Mouse (Mus musculus): ENCODE measurements around the gene Utrn. TPM values are rescaled to one million over a fixed set of nuclear protein-coding genes. Genes with fewer than 3 reads are reported as not detected.
"Not testable (repeated sequence)": the region's sequence is repeated elsewhere in the genome, so short reads cannot be mapped to it uniquely, and the experiment has no call there.

Utrn gene
- polyA plus RNA-seq, 1 experiment from 2014 or later = 78.8 TPM

DNA sequence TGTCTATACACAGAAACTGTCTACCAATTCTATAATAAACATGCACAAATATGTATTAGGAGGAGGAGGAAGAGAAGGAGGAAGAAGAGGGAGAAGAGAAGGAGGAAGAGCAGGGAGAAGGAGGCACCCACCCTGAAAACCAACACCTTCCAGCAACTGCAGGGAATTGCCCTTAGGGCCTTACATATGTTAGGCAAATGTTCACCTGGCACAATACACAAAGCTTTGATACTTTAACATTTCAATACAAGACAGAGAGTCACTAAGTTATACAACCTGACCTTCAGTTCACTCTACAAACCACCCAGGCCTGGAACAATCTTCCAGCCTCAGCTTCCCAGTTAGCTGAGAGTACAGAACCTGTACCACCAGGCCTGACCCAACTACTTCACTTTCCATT lies 260.5 kb downstream of the Utrn start:
- Histone ChIP-seq H3K4me1 (no peaks in the 10 kb centered on the region), H3K4me3 (no peak overlapping the region), H3K9ac (no peak overlapping the region), H3K4me2 (no peak overlapping the region), H3K27ac (no peak overlapping the region), H3K36me3 (no peaks in the 10 kb centered on the region), H3K9me3 (no peaks in the 10 kb centered on the region), H3K27me3 (no peaks in the 10 kb centered on the region)
- ATAC-seq (ENCODE audit: borderline replicate concordance, extremely low read depth, low FRiP score, low TSS enrichment) = no peak

DNA sequence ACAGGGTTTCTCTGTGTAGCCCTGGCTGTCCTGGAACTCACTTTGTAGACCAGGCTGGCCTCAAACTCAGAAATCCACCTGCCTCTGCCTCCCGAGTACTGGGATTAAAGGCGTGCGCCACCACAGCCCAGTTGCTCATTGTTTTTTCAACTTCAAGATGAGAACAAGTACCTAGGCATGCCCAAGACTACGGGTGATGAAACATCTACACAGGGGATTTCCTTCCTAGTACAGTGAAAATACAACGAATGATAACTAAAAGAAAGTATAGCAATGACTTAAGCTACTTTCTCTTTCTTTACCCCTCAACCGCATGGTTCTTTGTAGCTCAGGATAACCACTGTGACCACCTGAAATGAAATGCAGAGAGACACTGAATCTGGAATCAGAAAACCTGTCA lies 262.0 kb downstream of the Utrn start:
- H3K9ac ChIP-seq; H3K4me1 ChIP-seq; H3K27me3 ChIP-seq; H3K27ac ChIP-seq; H3K36me3 ChIP-seq; H3K4me3 ChIP-seq; H3K4me2 ChIP-seq; ATAC-seq (ENCODE audit: borderline replicate concordance, extremely low read depth, low FRiP score, low TSS enrichment); H3K9me3 ChIP-seq: not testable (repeated sequence)
- WGBS = 91% methylated on average over 6 of the region's 6 CpGs

DNA sequence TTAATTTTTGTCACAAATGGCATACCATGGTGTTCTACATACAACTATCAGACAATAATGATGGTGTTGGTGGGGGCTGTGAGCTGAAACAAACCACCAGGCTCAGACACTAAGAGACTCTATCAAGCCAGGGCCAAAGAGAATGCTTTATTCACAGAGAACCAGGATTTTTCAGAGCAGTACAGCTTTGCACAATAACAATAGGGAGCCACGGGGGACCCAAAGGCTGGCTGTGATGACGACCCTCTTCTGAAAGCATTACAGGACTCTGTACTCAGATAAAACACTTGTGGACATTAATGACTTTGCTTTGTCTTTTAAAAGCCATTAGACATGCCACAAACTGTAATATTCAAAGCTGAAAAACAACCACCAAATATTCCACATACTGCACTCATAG lies 273.8 kb downstream of the Utrn start:
- no peak overlapping the region for H3K4me2 ChIP-seq
- no peaks in the 10 kb centered on the region for H3K27me3 ChIP-seq
- no peak overlapping the region for H3K4me3 ChIP-seq
- no peaks in the 10 kb centered on the region for H3K9me3 ChIP-seq
- H3K4me1 ChIP-seq = no peaks in the 10 kb centered on the region
- H3K9ac ChIP-seq = no peak overlapping the region
- H3K36me3 ChIP-seq = no peaks in the 10 kb centered on the region
- no peak for ATAC-seq (ENCODE audit: borderline replicate concordance, extremely low read depth, low FRiP score, low TSS enrichment)
- WGBS = 72% methylated on average over 2 of the region's 2 CpGs
- no peak overlapping the region for H3K27ac ChIP-seq

DNA sequence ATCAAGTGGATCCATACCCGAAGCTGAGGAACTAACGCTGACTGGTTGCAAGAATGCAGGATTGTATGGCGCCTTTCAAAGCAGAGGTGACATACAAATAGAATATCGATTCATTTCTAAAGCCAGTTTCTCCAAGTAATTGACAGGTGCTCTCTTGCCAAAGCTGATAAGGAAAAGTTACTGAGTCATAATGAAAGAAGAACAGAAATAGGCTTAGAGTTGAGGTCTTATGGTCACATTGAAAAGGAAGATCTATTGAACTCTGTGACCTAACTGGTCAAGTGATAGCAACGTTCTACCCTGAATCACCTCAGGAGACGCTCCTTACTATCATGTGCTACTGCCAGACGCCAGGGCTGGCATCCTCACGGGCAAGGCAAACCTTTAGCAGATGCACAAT lies 274.2 kb downstream of the Utrn start:
- Histone ChIP-seq H3K4me1 (no peaks in the 10 kb centered on the region), H3K4me3 (no peak overlapping the region), H3K36me3 (no peaks in the 10 kb centered on the region), H3K9ac (no peak overlapping the region), H3K9me3 (no peaks in the 10 kb centered on the region), H3K27me3 (no peaks in the 10 kb centered on the region), H3K27ac (no peak overlapping the region), H3K4me2 (no peak overlapping the region)
- no peak for ATAC-seq (ENCODE audit: borderline replicate concordance, extremely low read depth, low FRiP score, low TSS enrichment)
- 87% methylated on average over 8 of the region's 8 CpGs for WGBS

DNA sequence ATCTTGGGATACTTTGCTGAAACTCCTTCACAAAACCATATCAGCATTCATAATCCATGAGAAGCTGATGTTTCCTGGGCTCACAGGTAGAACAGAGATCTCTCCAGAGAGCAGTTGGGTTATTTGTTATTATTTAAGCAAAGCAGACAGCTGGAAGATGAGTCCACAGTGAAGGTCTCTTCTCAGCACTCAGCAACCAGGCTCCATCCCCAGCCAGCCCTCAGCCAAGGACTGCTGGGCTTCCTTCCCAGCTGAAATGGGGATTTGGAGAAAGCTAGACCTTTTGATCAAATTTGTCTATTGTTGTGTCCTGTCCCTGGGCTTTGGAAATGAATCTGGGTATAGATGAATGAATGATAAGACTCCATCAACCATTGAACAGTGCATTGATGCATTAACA lies 276.1 kb downstream of the Utrn start:
- H3K4me1 ChIP-seq = no peaks in the 10 kb centered on the region
- H3K4me3 ChIP-seq = no peak overlapping the region
- no peaks in the 10 kb centered on the region for H3K9me3 ChIP-seq
- H3K27me3 ChIP-seq = no peaks in the 10 kb centered on the region
- no peak overlapping the region for H3K4me2 ChIP-seq
- no peak overlapping the region for H3K27ac ChIP-seq
- no peak overlapping the region for H3K9ac ChIP-seq
- H3K36me3 ChIP-seq = no peaks in the 10 kb centered on the region
- no peak for ATAC-seq (ENCODE audit: borderline replicate concordance, extremely low read depth, low FRiP score, low TSS enrichment)

DNA sequence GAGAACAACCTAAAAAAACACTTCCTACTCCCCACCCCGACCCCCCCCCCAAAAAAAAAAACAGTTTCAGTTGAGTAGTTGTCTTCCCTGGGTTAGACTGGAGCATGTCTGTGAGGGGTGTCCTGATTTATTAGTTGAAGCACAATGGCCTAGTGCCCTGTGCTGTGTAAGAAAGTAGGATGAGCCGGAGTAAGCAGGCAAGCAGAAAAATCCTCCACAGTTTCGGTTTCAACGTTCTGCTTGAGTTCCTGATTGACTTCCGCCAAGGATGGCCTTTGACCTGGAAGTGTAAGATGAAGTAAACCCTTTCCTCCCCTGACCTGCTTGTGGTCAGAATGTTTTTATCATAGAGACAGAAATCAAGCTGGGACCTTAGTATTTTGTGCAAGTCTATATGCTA lies 277.2 kb downstream of the Utrn start:
- ATAC-seq (ENCODE audit: borderline replicate concordance, extremely low read depth, low FRiP score, low TSS enrichment) = no peak
- Histone ChIP-seq H3K9me3 (no peaks in the 10 kb centered on the region), H3K36me3 (no peaks in the 10 kb centered on the region), H3K4me2 (no peak overlapping the region), H3K27me3 (no peaks in the 10 kb centered on the region), H3K4me1 (no peaks in the 10 kb centered on the region), H3K4me3 (no peak overlapping the region), H3K9ac (no peak overlapping the region), H3K27ac (no peak overlapping the region)
- 38% methylated on average over 5 of the region's 5 CpGs for WGBS

DNA sequence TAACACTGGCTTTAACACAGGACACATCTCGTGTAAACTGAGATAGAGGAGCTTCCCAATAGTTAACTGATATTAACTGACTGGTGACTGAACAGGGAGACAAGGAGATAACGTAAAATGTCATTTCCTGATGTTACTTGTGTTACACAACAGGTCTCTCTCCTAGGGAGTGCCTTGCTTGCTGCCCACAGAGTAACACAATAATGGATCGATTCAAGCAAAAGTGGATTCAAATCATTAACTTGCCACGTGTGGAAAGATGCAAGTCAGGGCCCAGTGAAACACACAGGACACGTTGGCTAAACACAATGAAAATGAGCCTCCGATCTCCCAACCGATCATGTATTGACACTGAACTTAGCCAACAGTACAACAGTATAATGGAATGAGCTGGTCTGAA lies 281.1 kb downstream of the Utrn start:
- 86% methylated on average over 7 of the region's 7 CpGs for WGBS

DNA sequence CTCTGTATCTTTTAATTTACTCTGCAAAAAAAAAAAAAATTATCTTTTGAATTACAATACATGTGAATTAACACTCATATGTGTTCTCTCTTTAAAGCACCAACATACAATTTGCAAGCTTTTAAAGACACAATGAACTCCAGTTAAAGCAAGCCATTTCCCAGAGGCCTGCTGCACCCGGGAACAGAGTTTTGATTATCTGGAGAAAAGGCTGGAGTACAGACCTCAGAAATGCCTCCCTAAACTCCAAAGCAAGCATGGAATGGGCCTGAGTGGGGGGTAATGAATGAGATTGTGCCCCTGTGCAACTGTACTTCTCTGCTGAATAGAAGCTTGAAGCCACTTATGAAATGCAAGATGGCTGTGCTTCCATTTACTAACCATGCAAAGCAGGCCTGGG lies 281.8 kb downstream of the Utrn start:
- Histone ChIP-seq H3K4me2 (no peak overlapping the region), H3K4me3 (no peak overlapping the region), H3K9me3 (no peaks in the 10 kb centered on the region), H3K4me1 (no peaks in the 10 kb centered on the region), H3K9ac (no peak overlapping the region), H3K27ac (no peak overlapping the region), H3K36me3 (no peaks in the 10 kb centered on the region), H3K27me3 (no peaks in the 10 kb centered on the region)
- no peak for ATAC-seq (ENCODE audit: borderline replicate concordance, extremely low read depth, low FRiP score, low TSS enrichment)
- WGBS = 79% methylated on average over 1 of the region's 1 CpGs

More for the DNA sequence above, 281.1 kb downstream of the Utrn start:
- Histone ChIP-seq H3K36me3 (no peaks in the 10 kb centered on the region), H3K27me3 (no peaks in the 10 kb centered on the region), H3K9ac (no peak overlapping the region), H3K4me1 (no peaks in the 10 kb centered on the region), H3K27ac (no peak overlapping the region), H3K4me3 (no peak overlapping the region), H3K4me2 (no peak overlapping the region), H3K9me3 (no peaks in the 10 kb centered on the region)
- no peak for ATAC-seq (ENCODE audit: borderline replicate concordance, extremely low read depth, low FRiP score, low TSS enrichment)

DNA sequence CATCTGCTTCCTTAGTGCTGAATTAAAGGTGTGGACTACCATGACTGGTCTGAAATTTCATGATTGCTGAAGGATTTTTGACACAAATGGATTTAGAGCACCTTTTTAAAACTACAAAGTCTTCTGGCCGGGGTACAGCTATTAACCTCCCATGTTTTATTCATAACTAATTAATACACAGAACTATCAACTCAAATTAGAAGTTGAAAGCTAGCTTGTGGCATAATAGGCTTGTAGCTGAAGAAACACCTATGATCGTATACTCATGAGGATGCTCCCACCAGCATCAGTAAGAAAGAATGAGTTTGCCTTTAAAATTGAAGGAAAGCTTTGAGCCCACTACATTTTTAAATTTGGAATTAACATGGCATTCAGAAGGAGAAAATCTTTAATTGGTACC lies 282.3 kb downstream of the Utrn start:
- Histone ChIP-seq H3K4me2 (no peak overlapping the region), H3K27ac (no peak overlapping the region), H3K36me3 (no peaks in the 10 kb centered on the region), H3K4me3 (no peak overlapping the region), H3K9me3 (no peaks in the 10 kb centered on the region), H3K4me1 (no peaks in the 10 kb centered on the region), H3K9ac (no peak overlapping the region), H3K27me3 (no peaks in the 10 kb centered on the region)
- 88% methylated on average over 2 of the region's 2 CpGs for WGBS
- no peak for ATAC-seq (ENCODE audit: borderline replicate concordance, extremely low read depth, low FRiP score, low TSS enrichment)

DNA sequence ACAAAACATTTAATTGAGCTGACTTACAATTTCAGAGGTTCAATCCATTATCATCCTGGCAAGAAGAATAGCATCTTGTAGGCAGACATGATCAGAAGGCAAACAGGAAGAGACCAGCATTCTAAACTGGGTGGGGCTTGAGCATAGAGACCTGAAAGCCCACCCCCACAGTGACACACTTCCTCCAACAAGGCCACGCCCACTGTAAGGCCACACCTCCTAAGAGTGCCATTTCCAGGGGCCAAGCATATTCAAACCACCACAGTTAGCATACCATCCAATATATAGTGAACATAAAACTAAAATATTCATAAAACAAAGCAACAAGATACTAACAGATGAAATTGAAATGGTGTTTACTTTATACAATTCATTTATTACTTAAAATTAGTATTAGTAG lies 283.0 kb downstream of the Utrn start:
- ATAC-seq (ENCODE audit: borderline replicate concordance, extremely low read depth, low FRiP score, low TSS enrichment) = no peak
- Histone ChIP-seq H3K36me3 (no peaks in the 10 kb centered on the region), H3K27ac (no peak overlapping the region), H3K9me3 (no peaks in the 10 kb centered on the region), H3K4me3 (no peak overlapping the region), H3K4me2 (no peak overlapping the region), H3K9ac (no peak overlapping the region), H3K27me3 (no peaks in the 10 kb centered on the region), H3K4me1 (no peaks in the 10 kb centered on the region)
- 73% methylated on average over 1 of the region's 1 CpGs for WGBS

DNA sequence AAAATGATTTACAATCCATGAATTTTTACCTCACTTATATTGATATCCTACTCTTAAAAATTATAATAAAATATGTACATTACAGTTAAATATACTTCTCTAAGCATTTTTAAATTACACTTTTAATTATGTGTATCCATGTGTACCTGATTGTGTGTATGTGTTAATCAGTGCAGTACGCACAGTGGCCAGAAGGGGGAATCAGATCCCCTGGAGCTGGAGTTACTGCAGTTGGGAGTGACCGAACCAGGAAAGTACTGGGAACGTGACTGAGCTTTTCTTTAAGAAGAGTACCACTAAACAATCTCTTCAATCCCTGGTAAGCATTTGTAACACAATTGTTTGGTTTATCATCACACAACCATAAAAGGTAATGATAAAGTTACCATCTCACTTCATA lies 285.7 kb downstream of the Utrn start:
- Histone ChIP-seq H3K4me3 (no peak overlapping the region), H3K4me2 (no peak overlapping the region), H3K27ac (no peak overlapping the region), H3K4me1 (0 out of 2 replicates have a peak, but pooled peaks cover 6% of the 10 kb centered on the region), H3K36me3 (no peaks in the 10 kb centered on the region), H3K9ac (no peak overlapping the region), H3K9me3 (no peaks in the 10 kb centered on the region), H3K27me3 (no peaks in the 10 kb centered on the region)
- ATAC-seq (ENCODE audit: borderline replicate concordance, extremely low read depth, low FRiP score, low TSS enrichment) = no peak
- WGBS = 94% methylated on average over 3 of the region's 3 CpGs

DNA sequence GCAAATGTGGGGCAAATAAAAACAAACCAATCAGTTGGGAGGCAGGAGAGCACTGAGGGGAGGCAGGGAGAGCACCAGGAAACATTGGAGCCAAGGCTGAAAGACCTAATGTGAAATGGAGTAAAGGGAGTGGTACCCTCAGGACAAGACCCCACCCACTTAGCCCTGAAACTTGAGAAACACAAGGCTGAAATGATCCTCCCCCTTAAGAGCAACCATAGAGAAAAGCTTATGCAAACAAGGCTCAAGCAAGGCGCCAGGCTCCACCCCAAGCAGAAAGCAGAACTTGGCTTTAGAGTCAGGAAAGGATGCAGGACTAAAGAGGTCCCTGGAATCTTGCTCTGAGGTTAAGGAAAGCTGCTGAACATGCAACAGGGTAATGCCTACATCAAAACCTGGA lies 290.1 kb downstream of the Utrn start:
- Histone ChIP-seq H3K27ac (no peak overlapping the region), H3K9me3 (no peaks in the 10 kb centered on the region), H3K4me2 (no peak overlapping the region), H3K4me1 (0 out of 2 replicates have a peak, but pooled peaks cover 6% of the 10 kb centered on the region), H3K27me3 (no peaks in the 10 kb centered on the region), H3K4me3 (no peak overlapping the region), H3K9ac (no peak overlapping the region), H3K36me3 (no peaks in the 10 kb centered on the region)
- peak; percentile 86; the same call in 1 of the 2 replicates for ATAC-seq (ENCODE audit: borderline replicate concordance, extremely low read depth, low FRiP score, low TSS enrichment)
- 21% methylated on average over 1 of the region's 1 CpGs for WGBS

DNA sequence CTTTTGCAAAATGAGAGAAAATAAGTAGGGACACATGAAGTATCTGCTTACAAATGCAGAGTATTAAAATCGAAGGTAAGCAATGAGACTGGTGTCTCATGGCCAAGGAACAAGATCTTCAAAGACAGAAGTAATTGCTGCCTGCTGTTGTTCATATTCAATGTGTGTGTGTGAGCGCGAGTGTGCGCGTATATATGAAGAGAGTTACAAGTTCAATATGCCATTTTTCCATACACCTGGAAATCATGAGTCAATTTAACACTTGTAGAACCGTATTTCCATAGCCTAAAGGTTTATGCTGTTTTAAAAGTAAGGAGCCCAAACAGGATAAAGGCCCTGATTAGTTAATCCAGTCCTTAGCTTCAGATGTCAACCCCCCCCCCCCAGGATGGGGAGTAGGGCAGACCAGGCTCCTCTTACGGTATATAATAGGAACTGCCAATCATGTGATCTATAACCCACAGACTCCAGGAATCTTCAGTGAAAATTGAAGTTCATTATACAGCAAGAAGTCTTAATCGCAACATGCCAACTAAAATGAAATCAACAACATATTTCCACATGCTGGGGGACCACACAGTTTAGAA lies 293.2 kb downstream of the Utrn start:
- Histone ChIP-seq H3K9me3 (no peaks in the 10 kb centered on the region), H3K4me1 (peaks cover 12% of the 10 kb centered on the region; the same call in 1 of the 2 replicates), H3K9ac (no peak overlapping the region), H3K4me3 (no peak overlapping the region), H3K27ac (no peak overlapping the region), H3K27me3 (no peaks in the 10 kb centered on the region), H3K4me2 (no peak overlapping the region), H3K36me3 (no peaks in the 10 kb centered on the region)
- 89% methylated on average over 8 of the region's 8 CpGs for WGBS
- no peak for ATAC-seq (ENCODE audit: borderline replicate concordance, extremely low read depth, low FRiP score, low TSS enrichment)
